Mouse (Mus musculus): Measurements from ENCODE around the gene Gm10392.

DNA sequence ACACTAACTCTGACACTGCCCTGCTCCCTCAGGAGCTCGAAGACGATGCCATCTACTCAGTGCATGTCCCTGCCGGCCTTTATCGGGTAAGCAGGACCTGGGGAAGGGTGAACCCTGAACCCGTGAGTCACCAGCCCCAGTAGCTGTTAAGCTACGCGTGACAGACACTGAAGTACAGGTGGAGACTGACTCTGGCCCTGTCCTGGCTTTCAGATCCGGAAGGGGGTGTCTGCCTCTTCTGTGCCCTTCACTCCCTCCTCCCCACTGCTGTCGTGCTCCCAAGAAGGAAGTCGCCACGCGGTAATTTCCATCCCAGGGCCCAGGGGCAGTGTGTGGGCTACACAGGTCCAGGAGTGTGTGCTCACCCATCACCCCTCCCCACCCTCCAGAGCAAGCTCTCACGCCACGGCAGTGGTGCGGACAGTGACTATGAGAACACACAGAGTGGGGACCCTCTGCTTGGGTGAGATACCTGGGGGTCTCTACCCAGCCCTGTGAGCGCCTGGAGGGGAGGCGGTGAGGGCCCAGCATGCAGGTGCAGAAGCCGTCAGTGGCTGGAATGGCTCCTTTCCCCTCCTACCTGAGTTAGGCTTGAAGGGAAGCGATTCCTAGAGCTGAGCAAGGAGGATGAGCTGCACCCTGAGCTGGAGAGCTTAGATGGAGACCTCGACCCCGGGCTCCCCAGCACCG is 13.6 kb downstream of the Gm10392 start:
- TF ChIP-seq CTCF (conservative IDR thresholded peaks at IDR 0.05; ENCODE audit: insufficient read depth, insufficient read length, low read depth, low read length) (no peak), POLR2A (IDR thresholded peaks at IDR 0.05; ENCODE audit: low read depth, low read length) (no peak)

Measured in kidney, adult 2 months (tissue).